Mouse (Mus musculus) hindbrain, embryonic 16.5 days (tissue): ENCODE results near the gene Mpdz. TPM values are rescaled to one million over a fixed set of nuclear protein-coding genes. Genes with fewer than 3 reads are reported as not detected.

Experiments used
- ATAC-seq: fragments of 200-750 bp; cut with Nextera tagmentation; 2 replicates; pipeline ENCODE4 v1.8.0; 2017; ENCODE audit warnings: moderate TSS enrichment, moderate library complexity
- H3K27ac ChIP-seq: fragments of 300-500 bp; sonication (generic); 2 replicates; pipeline ENCODE4 v1.5.1; 2014; ENCODE audit warnings: low read depth, mild to moderate bottlenecking, control low read depth, low read length, moderate library complexity
- H3K27me3 ChIP-seq: fragments of 300-500 bp; sonication (generic); replicated peaks from 2 replicates; pipeline ENCODE4 v1.6.1; 2014; ENCODE audit warnings: low read length; ENCODE audit not compliant: control insufficient read depth, insufficient read depth
- H3K36me3 ChIP-seq: fragments of 300-500 bp; sonication (generic); 2 replicates; pipeline ENCODE4 v1.6.1; 2014; ENCODE audit warnings: mild to moderate bottlenecking, low read length, moderate library complexity, mixed read lengths; ENCODE audit not compliant: control insufficient read depth, insufficient read depth
- H3K4me1 ChIP-seq: fragments of 300-500 bp; sonication (generic); 2 replicates; pipeline ENCODE4 v1.6.1; 2014; ENCODE audit warnings: low read depth, low read length; ENCODE audit not compliant: control insufficient read depth, insufficient read depth
- H3K4me2 ChIP-seq: fragments of 300-500 bp; sonication (generic); 2 replicates; pipeline ENCODE4 v1.6.1; 2014; ENCODE audit warnings: mild to moderate bottlenecking, low read length, control low read depth, moderate library complexity
- H3K4me3 ChIP-seq: fragments of 300-500 bp; sonication (generic); 2 replicates; pipeline ENCODE4 v1.5.1; 2014; ENCODE audit warnings: mild to moderate bottlenecking, low read length, control low read depth, moderate library complexity
- H3K9ac ChIP-seq: fragments of 300-500 bp; sonication (generic); 2 replicates; pipeline ENCODE4 v1.6.1; 2014; ENCODE audit warnings: low read depth, mild to moderate bottlenecking, control low read depth, low read length, moderate library complexity
- H3K9me3 ChIP-seq: fragments of 300-500 bp; sonication (generic); 2 replicates; pipeline ENCODE4 v1.6.1; 2014; ENCODE audit warnings: mild to moderate bottlenecking, low read length, moderate library complexity; ENCODE audit not compliant: control insufficient read depth
- WGBS: fragments of 180-500 bp; shearing (Covaris S2); extraction: QIAGEN DNeasy Blood & Tissue Kit; methylation state at CpG from one replicate; pipeline ENCODE4 v1.1.7; 2014; 5-methylcytosine and 5-hydroxymethylcytosine counted together
- polyA plus RNA-seq: library from polyadenylated mRNA; unstranded; fragments of >200 nt; fragmentation: Nextera tagmentation; extraction: Ambion mirVana; gene quantifications from 2 replicates; pipeline ENCODE4 v1.2.1, GENCODE M21; 2015

Mpdz gene
- polyA plus RNA-seq, 1 experiment from 2014 or later, result 11.7 TPM

- Histone ChIP-seq H3K4me3 (no peak overlapping the region), H3K9me3 (no peaks in the 10 kb centered on the region), H3K27me3 (no peaks in the 10 kb centered on the region), H3K36me3 (no peaks in the 10 kb centered on the region), H3K4me1 (no peaks in the 10 kb centered on the region), H3K9ac (no peak overlapping the region), H3K27ac (no peak overlapping the region), H3K4me2 (no peak overlapping the region)
- 78% methylated on average over 3 of the region's 3 CpGs for WGBS
- no peak for ATAC-seq
Measured at GRCm38 (mm10) chr4:81453806-81454205, 11.2 kb upstream of the Mpdz start.

- ATAC-seq, result no peak
- Histone ChIP-seq H3K4me3 (no peak overlapping the region), H3K9me3 (no peaks in the 10 kb centered on the region), H3K27ac (no peak overlapping the region), H3K9ac (no peak overlapping the region), H3K4me1 (no peaks in the 10 kb centered on the region), H3K27me3 (no peaks in the 10 kb centered on the region), H3K36me3 (no peaks in the 10 kb centered on the region), H3K4me2 (no peak overlapping the region)
- WGBS, result 46% methylated on average over 2 of the region's 2 CpGs
Measured at GRCm38 (mm10) chr4:81452183-81452582, 9.6 kb upstream of the Mpdz start.

DNA sequence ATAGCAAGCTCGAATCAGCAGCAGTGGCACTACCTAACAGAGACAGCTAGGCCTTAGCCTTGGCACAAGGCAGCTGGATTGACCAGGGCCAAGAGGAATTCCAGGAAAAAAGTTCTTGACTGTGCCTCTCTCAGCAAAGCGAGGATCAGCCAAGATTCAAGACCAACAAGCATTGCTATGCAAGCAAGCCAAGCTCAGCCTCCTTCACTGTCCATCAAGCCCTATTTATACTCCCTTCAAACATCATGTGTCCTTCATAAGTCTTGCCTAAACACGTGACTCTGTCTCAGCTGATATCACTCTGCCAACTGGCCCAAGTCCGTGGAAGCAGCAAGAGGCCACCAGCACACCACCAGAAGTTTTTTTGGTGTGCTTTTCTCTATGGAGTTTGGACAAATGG is 6.8 kb upstream of the Mpdz start:
- Histone ChIP-seq H3K27me3 (no peaks in the 10 kb centered on the region), H3K4me1 (no peaks in the 10 kb centered on the region), H3K4me3 (no peak overlapping the region), H3K9me3 (no peaks in the 10 kb centered on the region), H3K36me3 (no peaks in the 10 kb centered on the region), H3K9ac (no peak overlapping the region), H3K4me2 (no peak overlapping the region), H3K27ac (no peak overlapping the region)
- 96% methylated on average over 4 of the region's 4 CpGs for WGBS
- ATAC-seq, result no peak

- Histone ChIP-seq H3K36me3 (no peaks in the 10 kb centered on the region), H3K4me2 (no peak overlapping the region), H3K27ac (no peak overlapping the region), H3K4me3 (no peak overlapping the region), H3K9ac (no peak overlapping the region), H3K9me3 (no peaks in the 10 kb centered on the region), H3K4me1 (peaks cover 4% of the 10 kb centered on the region), H3K27me3 (no peaks in the 10 kb centered on the region)
- ATAC-seq, result no peak
- 88% methylated on average over 5 of the region's 5 CpGs for WGBS
Measured at GRCm38 (mm10) chr4:81443566-81443965, 951 bp upstream of the Mpdz start.

DNA sequence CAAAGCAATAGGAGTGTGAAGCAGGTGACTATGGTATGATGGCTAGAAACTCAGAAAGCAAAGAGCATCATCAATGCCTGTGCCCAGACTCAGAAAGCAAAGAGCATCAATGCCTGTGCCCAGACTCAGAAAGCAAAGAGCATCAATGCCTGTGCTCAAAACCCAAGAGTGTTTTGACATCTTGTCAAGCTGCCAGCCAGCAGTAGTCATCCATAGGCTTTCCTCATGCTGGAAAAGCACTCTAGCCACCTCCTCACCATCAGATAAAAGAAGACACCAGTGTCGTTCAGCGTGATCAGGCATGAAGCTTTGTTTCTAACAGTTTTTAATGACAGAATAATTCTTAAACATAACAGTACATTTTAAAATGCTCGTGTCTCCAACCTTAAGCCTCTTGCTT is 8.7 kb downstream of the Mpdz start:
- Histone ChIP-seq H3K9me3 (no peaks in the 10 kb centered on the region), H3K4me2 (no peak overlapping the region), H3K9ac (no peak overlapping the region), H3K27me3 (no peaks in the 10 kb centered on the region), H3K36me3 (no peaks in the 10 kb centered on the region), H3K27ac (no peak overlapping the region), H3K4me3 (no peak overlapping the region), H3K4me1 (no peaks in the 10 kb centered on the region)
- no peak for ATAC-seq
- 92% methylated on average over 3 of the region's 3 CpGs for WGBS

DNA sequence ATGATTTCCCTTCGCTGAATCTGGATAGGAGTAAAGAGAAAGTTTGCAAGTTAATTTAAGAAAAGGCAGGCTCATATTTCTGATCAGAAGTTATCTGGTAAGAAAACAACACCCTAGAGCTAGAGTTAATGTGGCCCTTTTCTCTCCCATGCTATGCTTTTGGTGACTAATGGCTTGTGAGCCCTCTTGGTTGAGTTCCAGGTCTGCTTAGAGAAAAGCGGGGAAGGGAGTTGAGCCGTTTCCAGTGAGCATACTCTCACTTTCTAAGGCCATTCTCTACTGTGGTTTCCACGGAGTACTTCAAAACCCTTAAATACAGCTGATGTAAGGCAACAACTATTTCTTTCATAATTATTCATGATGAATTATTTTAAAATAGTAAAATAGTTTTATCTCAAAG is 11.8 kb downstream of the Mpdz start:
- ATAC-seq, result no peak
- 76% methylated on average over 4 of the region's 4 CpGs for WGBS
- H3K27ac ChIP-seq, result no peak overlapping the region
- no peak overlapping the region for H3K4me2 ChIP-seq
- H3K4me3 ChIP-seq, result no peak overlapping the region
- H3K36me3 ChIP-seq, result no peaks in the 10 kb centered on the region
- no peaks in the 10 kb centered on the region for H3K4me1 ChIP-seq
- H3K27me3 ChIP-seq, result no peaks in the 10 kb centered on the region
- no peak overlapping the region for H3K9ac ChIP-seq
- H3K9me3 ChIP-seq, result no peaks in the 10 kb centered on the region

GRCm38 (mm10) chr4:81430105-81430504 is 12.5 kb downstream of the Mpdz start:
- no peaks in the 10 kb centered on the region for H3K4me1 ChIP-seq
- no peak overlapping the region for H3K27ac ChIP-seq
- no peaks in the 10 kb centered on the region for H3K36me3 ChIP-seq
- 54% methylated on average over 3 of the region's 3 CpGs for WGBS
- H3K27me3 ChIP-seq, result no peaks in the 10 kb centered on the region
- H3K9me3 ChIP-seq, result no peaks in the 10 kb centered on the region
- no peak overlapping the region for H3K4me3 ChIP-seq
- no peak overlapping the region for H3K4me2 ChIP-seq
- no peak overlapping the region for H3K9ac ChIP-seq
- peak; percentile 72; the same call in 1 of the 2 replicates for ATAC-seq

DNA sequence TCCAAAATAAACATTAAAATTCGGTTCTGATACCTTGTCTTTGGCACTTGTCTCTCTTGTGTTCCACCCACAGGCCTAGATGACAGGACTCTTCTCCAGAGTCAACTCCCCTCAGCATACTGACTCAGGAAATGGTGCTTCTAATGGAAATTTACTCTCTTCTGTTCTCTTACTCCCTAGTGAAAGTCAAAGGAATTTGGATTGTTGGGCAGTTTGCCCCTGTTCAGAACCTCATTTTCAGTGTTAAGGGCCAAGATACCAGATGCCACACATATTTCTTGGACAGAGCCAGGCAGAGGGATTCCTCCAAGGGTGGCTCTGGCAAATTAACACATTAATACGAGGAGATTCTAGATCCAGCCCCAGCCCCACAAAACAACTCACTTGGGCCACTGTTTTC is 12.9 kb downstream of the Mpdz start:
- WGBS, result 78% methylated on average over 2 of the region's 2 CpGs
- Histone ChIP-seq H3K27me3 (no peaks in the 10 kb centered on the region), H3K9ac (no peak overlapping the region), H3K9me3 (no peaks in the 10 kb centered on the region), H3K36me3 (no peaks in the 10 kb centered on the region), H3K4me3 (no peak overlapping the region), H3K4me2 (no peak overlapping the region), H3K4me1 (no peaks in the 10 kb centered on the region), H3K27ac (no peak overlapping the region)
- peak; percentile 40; the same call in 1 of the 2 replicates for ATAC-seq

DNA sequence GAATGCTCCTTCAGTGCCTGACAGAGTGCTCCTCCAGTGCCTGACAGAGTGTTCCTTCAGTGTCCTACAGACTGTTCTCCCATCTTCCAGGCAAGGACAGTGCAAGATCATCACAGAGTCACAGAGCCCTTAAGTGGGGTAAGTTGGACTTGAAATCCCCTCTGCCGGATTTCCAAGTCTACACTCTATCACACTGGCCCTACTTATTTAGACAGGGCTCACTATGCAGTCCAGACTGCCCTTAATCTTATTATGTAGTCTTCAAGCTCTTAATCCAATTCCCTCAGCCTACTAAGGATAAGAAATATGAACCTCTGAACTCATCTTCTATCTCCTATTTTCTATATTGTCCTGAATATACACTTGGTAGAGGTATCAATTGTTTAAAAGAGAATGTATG is 19.1 kb downstream of the Mpdz start:
- WGBS, result 92% methylated on average over 1 of the region's 1 CpGs
- no peaks in the 10 kb centered on the region for H3K36me3 ChIP-seq
- no peak overlapping the region for H3K9ac ChIP-seq
- no peak for ATAC-seq
- no peaks in the 10 kb centered on the region for H3K4me1 ChIP-seq
- no peak overlapping the region for H3K4me3 ChIP-seq
- no peaks in the 10 kb centered on the region for H3K9me3 ChIP-seq
- H3K27me3 ChIP-seq, result no peaks in the 10 kb centered on the region
- H3K4me2 ChIP-seq, result no peak overlapping the region
- H3K27ac ChIP-seq, result no peak overlapping the region

DNA sequence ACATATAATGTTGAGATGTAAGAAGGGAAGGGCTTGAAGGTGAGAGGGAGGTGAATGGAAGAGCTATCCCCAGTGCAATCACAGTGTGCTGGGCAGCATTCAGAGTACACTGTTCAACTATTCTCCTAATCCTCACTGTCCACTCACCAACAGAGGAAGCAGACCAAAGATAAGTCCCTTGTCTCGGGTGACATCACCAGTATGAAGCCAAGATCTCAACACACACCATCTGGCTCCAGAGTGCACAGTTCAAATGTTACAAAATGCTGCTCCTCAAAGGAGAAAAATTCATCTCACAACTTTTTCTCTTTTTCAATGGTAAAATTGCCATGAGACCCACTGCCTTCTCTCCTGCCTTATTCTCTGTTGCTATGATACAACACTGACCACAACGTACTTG is 21.0 kb downstream of the Mpdz start:
- WGBS, result 84% methylated on average over 2 of the region's 2 CpGs
- no peaks in the 10 kb centered on the region for H3K4me1 ChIP-seq
- no peaks in the 10 kb centered on the region for H3K9me3 ChIP-seq
- no peak for ATAC-seq
- no peak overlapping the region for H3K27ac ChIP-seq
- no peaks in the 10 kb centered on the region for H3K36me3 ChIP-seq
- H3K9ac ChIP-seq, result no peak overlapping the region
- no peaks in the 10 kb centered on the region for H3K27me3 ChIP-seq
- no peak overlapping the region for H3K4me3 ChIP-seq
- H3K4me2 ChIP-seq, result no peak overlapping the region
